Mouse (Mus musculus) olfactory bulb, adult 2 months (tissue): Measurements from ENCODE around the gene Taf3. TPM values are rescaled to one million over a fixed set of nuclear protein-coding genes. Genes with fewer than 3 reads are reported as not detected.

Experiments
- H3K27ac ChIP-seq: fragments of 200-500 bp; 2 replicates; pipeline ENCODE4 v1.5.1; 2012; ENCODE audit warnings: low read depth, low read length; ENCODE audit not compliant: insufficient read depth
- H3K4me1 ChIP-seq: fragments of 200-500 bp; 2 replicates; pipeline ENCODE4 v1.6.1; 2012; ENCODE audit warnings: low read length; ENCODE audit not compliant: control insufficient read depth, insufficient read depth
- H3K4me3 ChIP-seq: fragments of 200-500 bp; 2 replicates; pipeline ENCODE4 v1.5.1; 2012; ENCODE audit warnings: mild to moderate bottlenecking, low read depth, low read length, moderate library complexity; ENCODE audit not compliant: insufficient read depth
- CTCF ChIP-seq: fragments of 200-500 bp; IDR thresholded peaks from 2 replicates; pipeline ENCODE4 v1.5.1; 2012; ENCODE audit warnings: low read depth, mild to moderate bottlenecking, low read length, moderate library complexity; ENCODE audit not compliant: insufficient read depth
- POLR2A ChIP-seq: fragments of 200-500 bp; IDR thresholded peaks from 2 replicates; pipeline ENCODE4 v1.6.1; 2012; ENCODE audit warnings: mild to moderate bottlenecking, low read depth, low read length, moderate library complexity; ENCODE audit not compliant: insufficient read depth
- WGBS: fragments of 180-500 bp; shearing (Covaris S2); methylation state at CpG from one replicate; pipeline ENCODE4 v1.1.7; 2018; 5-methylcytosine and 5-hydroxymethylcytosine counted together
- polyA plus RNA-seq: library from polyadenylated mRNA; stranded (reverse); fragments of >200 nt; gene quantifications from 2 replicates; pipeline ENCODE4 v1.2.4, GENCODE M21; 2012; ENCODE audit warnings: low replicate concordance; ENCODE audit not compliant: missing spikeins, insufficient read depth, insufficient read length

Taf3 gene
- polyA plus RNA-seq, 1 experiment = not detected

GRCm38 (mm10) chr2:9946739-9947138, 101.7 kb downstream of the Taf3 start:
- TF ChIP-seq CTCF = no peak
- TF ChIP-seq POLR2A = no peak
- H3K27ac ChIP-seq = no peak overlapping the region
- H3K4me1 ChIP-seq = no peaks in the 10 kb centered on the region
- 96% methylated on average over 3 of the region's 3 CpGs for WGBS
- no peak overlapping the region for H3K4me3 ChIP-seq

- no peak overlapping the region for H3K27ac ChIP-seq
- WGBS = 88% methylated on average over 4 of the region's 4 CpGs
- TF ChIP-seq POLR2A = no peak
- no peak for TF ChIP-seq CTCF
- no peaks in the 10 kb centered on the region for H3K4me1 ChIP-seq
- no peak overlapping the region for H3K4me3 ChIP-seq
Observed at GRCm38 (mm10) chr2:9945611-9946010, 102.8 kb downstream of the Taf3 start.

- Histone ChIP-seq H3K4me1 (no peaks in the 10 kb centered on the region), H3K4me3 (no peak overlapping the region), H3K27ac (no peak overlapping the region)
- 85% methylated on average over 1 of the region's 1 CpGs for WGBS
- TF ChIP-seq POLR2A (no peak), CTCF (no peak)
Observed at GRCm38 (mm10) chr2:9943011-9943410, 105.4 kb downstream of the Taf3 start.

GRCm38 (mm10) chr2:9939250-9939649, 109.1 kb downstream of the Taf3 start:
- TF ChIP-seq POLR2A (no peak), CTCF (no peak)
- Histone ChIP-seq H3K27ac (no peak overlapping the region), H3K4me3 (no peak overlapping the region), H3K4me1 (no peaks in the 10 kb centered on the region)
- 94% methylated on average over 4 of the region's 4 CpGs for WGBS

GRCm38 (mm10) chr2:9935965-9936364, 112.4 kb downstream of the Taf3 start:
- WGBS = 14% methylated on average over 1 of the region's 1 CpGs
- Histone ChIP-seq H3K4me3 (no peak overlapping the region), H3K27ac (no peak overlapping the region), H3K4me1 (no peaks in the 10 kb centered on the region)
- TF ChIP-seq CTCF (no peak), POLR2A (no peak)

- 71% methylated on average over 4 of the region's 4 CpGs for WGBS
Observed at GRCm38 (mm10) chr2:9926905-9927283, 121.5 kb downstream of the Taf3 start.

GRCm38 (mm10) chr2:9926194-9926904, 122.0 kb downstream of the Taf3 start:
- WGBS = 32% methylated on average over 7 of the region's 7 CpGs
- no peak for TF ChIP-seq CTCF
- TF ChIP-seq POLR2A = no peak
- H3K4me1 ChIP-seq = no peaks in the 10 kb centered on the region; the same call in 1 of the 2 replicates

More at GRCm38 (mm10) chr2:9926905-9927283, 121.5 kb downstream of the Taf3 start:
- TF ChIP-seq CTCF = no peak
- no peak for TF ChIP-seq POLR2A
- Histone ChIP-seq H3K4me1 (no peaks in the 10 kb centered on the region; the same call in 1 of the 2 replicates), H3K27ac (no peak overlapping the region), H3K4me3 (no peak overlapping the region)

GRCm38 (mm10) chr2:9918691-9919471, 129.5 kb downstream of the Taf3 start:
- Histone ChIP-seq H3K4me3 (no peak overlapping the region), H3K4me1 (no peaks in the 10 kb centered on the region), H3K27ac (no peak overlapping the region)
- 95% methylated on average over 17 of the region's 17 CpGs for WGBS
- TF ChIP-seq CTCF (no peak), POLR2A (no peak)

More at GRCm38 (mm10) chr2:9926194-9926904, 122.0 kb downstream of the Taf3 start:
- H3K4me3 ChIP-seq = no peak overlapping the region
- H3K27ac ChIP-seq = no peak overlapping the region

- no peak for TF ChIP-seq POLR2A
- no peak for TF ChIP-seq CTCF
- Histone ChIP-seq H3K4me3 (no peak overlapping the region), H3K27ac (no peak overlapping the region), H3K4me1 (no peaks in the 10 kb centered on the region)
- WGBS = 89% methylated on average over 9 of the region's 9 CpGs
Observed at GRCm38 (mm10) chr2:9917602-9918001, 130.8 kb downstream of the Taf3 start.
